In the genomic region with DNA sequence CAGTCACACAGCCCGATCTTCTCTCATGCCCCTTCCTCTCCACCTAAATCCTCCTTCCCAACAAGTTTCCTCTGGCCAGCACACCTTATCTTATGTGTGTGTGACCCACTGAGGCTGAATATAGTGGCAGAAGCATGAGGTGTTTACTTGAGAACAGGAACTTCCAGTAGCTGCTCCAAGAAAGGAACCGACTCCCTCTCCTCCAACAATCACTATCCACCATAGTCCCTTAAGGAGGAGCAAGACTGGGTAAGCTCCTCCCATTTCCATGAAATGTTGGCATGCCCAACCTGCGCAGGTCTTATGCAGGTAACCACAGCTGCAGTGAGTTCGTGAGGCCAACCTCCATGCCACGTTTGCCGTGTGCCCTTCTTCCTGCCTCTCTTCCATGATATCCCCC, we compare ENCODE assay signal across 22 mouse cellular contexts. TPM values are rescaled to one million over a fixed set of nuclear protein-coding genes. Genes with fewer than 3 reads are reported as not detected.
DNase-seq lines count a peak whose midpoint lies in the region; ATAC-seq and TF ChIP-seq lines count a peak whose summit lies in the region.
"Had no signal": no experiment of that assay in that cellular context is flagged by ENCODE, and none has a peak within 500 bp of the region (broad histone marks: within the 10 kb centered on the region; RNA-seq: fewer than 3 reads in every experiment).

No protein-coding gene starts in this region.

- no peak overlapping the region for H3K27ac ChIP-seq in stomach, embryonic 15.5 days
- H3K27ac ChIP-seq in stomach, postnatal 0 days (replicated peaks) = no peak overlapping the region

- H3K27me3 ChIP-seq in megakaryocyte, embryonic 14.5 days (replicated peaks) = no peaks in the 10 kb centered on the region
- no peaks in the 10 kb centered on the region for H3K27me3 ChIP-seq in stomach, embryonic 15.5 days (replicated peaks)
- no peaks in the 10 kb centered on the region for H3K27me3 ChIP-seq in stomach, postnatal 0 days (ENCODE audit: control insufficient read depth, insufficient read depth, low read length)
- H3K27me3 ChIP-seq: CH12.LX had no signal

- peaks cover 27% of the 10 kb centered on the region for H3K4me1 ChIP-seq in megakaryocyte, embryonic 14.5 days
- no peaks in the 10 kb centered on the region for H3K4me1 ChIP-seq in stomach, embryonic 15.5 days
- H3K4me1 ChIP-seq in stomach, postnatal 0 days (replicated peaks; ENCODE audit: control insufficient read depth, insufficient read depth) = no peaks in the 10 kb centered on the region

- WGBS in stomach, embryonic 15.5 days = 82% methylated on average over 6 of the region's 6 CpGs
- 76% methylated on average over 6 of the region's 6 CpGs for WGBS in stomach, postnatal 0 days

- ATAC-seq in megakaryocyte, adult 5-6 weeks (ENCODE audit: poor library complexity, severe bottlenecking) = no peak
- ATAC-seq in stomach, embryonic 15.5 days (ENCODE audit: insufficient read depth, low FRiP score, low read depth) = peak; percentile 53; the same call in 1 of the 2 replicates
- ATAC-seq in stomach, postnatal 0 days (ENCODE audit: low FRiP score, low TSS enrichment) = peak; percentile 56; the same call in 1 of the 2 replicates
- no peak for ATAC-seq in erythroid progenitor cell, adult 5-6 weeks (replicated peaks; ENCODE audit: low FRiP score, poor library complexity, severe bottlenecking)
- ATAC-seq: activated CD4-positive, CD25-positive, alpha-beta regulatory T cell, adult 4 months; CD4-positive, CD25-positive, alpha-beta regulatory T cell, adult 4 months; Patski had no signal

- no peaks in the 10 kb centered on the region for H3K9me3 ChIP-seq in megakaryocyte, embryonic 14.5 days
- no peaks in the 10 kb centered on the region for H3K9me3 ChIP-seq in stomach, embryonic 15.5 days
- H3K9me3 ChIP-seq in stomach, postnatal 0 days (ENCODE audit: control insufficient read depth, low read length) = no peaks in the 10 kb centered on the region
- H3K9me3 ChIP-seq: G1E had no signal

- H3K9ac ChIP-seq in stomach, embryonic 15.5 days = no peak overlapping the region
- H3K9ac ChIP-seq in stomach, postnatal 0 days (ENCODE audit: low read length) = no peak overlapping the region

- no peak for DNase-seq in stomach, postnatal 0 days (ENCODE audit: low spot score)
- DNase-seq in cerebellum, adult 11-12 months = no peak
- DNase-seq: adrenal gland, adult 2 months; adrenal gland, adult 8-10 months; adrenal gland, postnatal 10 days; adrenal gland, postnatal 14 days; adrenal gland, postnatal 25 days; adrenal gland, postnatal 36 days; B cell, adult 2 months; cerebellum, adult 11 months; cerebellum, adult 18-20 months; cerebellum, adult 2 months had no signal

- H3K4me3 ChIP-seq in megakaryocyte, embryonic 14.5 days (replicated peaks) = peak overlapping the region; percentile 21
- H3K4me3 ChIP-seq in stomach, embryonic 15.5 days (replicated peaks) = no peak overlapping the region
- H3K4me3 ChIP-seq in stomach, postnatal 0 days (ENCODE audit: low read depth, low read length) = no peak overlapping the region

- no peak for TF ChIP-seq CTCF in stomach, postnatal 0 days (IDR thresholded peaks at IDR 0.05; ENCODE audit: low read depth)

- no peak for TF ChIP-seq EP300 in stomach, postnatal 0 days (optimal IDR thresholded peaks at IDR 0.05)

- no peaks in the 10 kb centered on the region for H3K36me3 ChIP-seq in megakaryocyte, embryonic 14.5 days (replicated peaks; ENCODE audit: low read length)
- no peaks in the 10 kb centered on the region for H3K36me3 ChIP-seq in stomach, embryonic 15.5 days
- no peaks in the 10 kb centered on the region for H3K36me3 ChIP-seq in stomach, postnatal 0 days (ENCODE audit: control insufficient read depth, insufficient read depth, low read length)
- H3K36me3 ChIP-seq: G1E had no signal

- H3K4me2 ChIP-seq in stomach, embryonic 15.5 days = no peak overlapping the region
- no peak overlapping the region for H3K4me2 ChIP-seq in stomach, postnatal 0 days (replicated peaks; ENCODE audit: low read depth)

RNA-seq across cellular contexts. Expression of gene Slc16a12, which starts 23.7 kb away (rescaled TPM):
- polyA plus RNA-seq in megakaryocyte, embryonic 14.5 days (2012; ENCODE audit: insufficient read depth, low replicate concordance) = not detected in 2 replicates
- not detected in 2 replicates for total RNA-seq in megakaryocyte, adult 5-6 weeks (2015)
- not detected in 2 replicates for total RNA-seq in megakaryocyte, adult 5-6 weeks (2017)
- polyA plus RNA-seq in stomach, embryonic 15.5 days (2015; fragmentation: Nextera tagmentation; extraction: Ambion mirVana) = 5.5 and 6.8 TPM in 2 replicates
- polyA plus RNA-seq in stomach, postnatal 0 days (2015; fragmentation: Nextera tagmentation; extraction: Ambion mirVana) = 0.63 and 0.74 TPM in 2 replicates
- 0.36 TPM in 1 of 2 replicates, not detected in the other for total RNA-seq in erythroid progenitor cell, adult 5-6 weeks (2015; ENCODE audit: low replicate concordance)
- not detected in 2 replicates for total RNA-seq in erythroid progenitor cell, adult 5-6 weeks (2017; ENCODE audit: low replicate concordance)
- total RNA-seq: MEL had no signal
- polyA plus RNA-seq: activated CD4-positive, CD25-positive, alpha-beta regulatory T cell, adult 4 months; CD4-positive, CD25-positive, alpha-beta regulatory T cell, adult 4 months; G1E had no signal

Comparison
In these comparisons a context has a peak if more than half of its experiments do, and no peak if none do; other contexts are left out.
1. ATAC-seq: peak in stomach, embryonic 15.5 days (single experiment) and stomach, postnatal 0 days (single experiment); none in megakaryocyte, adult 5-6 weeks (single experiment) and erythroid progenitor cell, adult 5-6 weeks (single experiment).